Mouse (Mus musculus) MEL (cell line): ENCODE results near the gene Gnai3. TPM values are rescaled to one million over a fixed set of nuclear protein-coding genes. Genes with fewer than 3 reads are reported as not detected.

Experiments
- DNase-seq: peaks from one replicate; pipeline ENCODE4 v3.0.0; 2011; ENCODE audit warnings: low read depth, low spot score
- H3K27ac ChIP-seq: 2 replicates; pipeline ENCODE4 v1.5.1; 2012; ENCODE audit warnings: low read depth, mild to moderate bottlenecking, control low read depth, low read length, moderate library complexity; ENCODE audit not compliant: control insufficient read depth
- H3K27me3 ChIP-seq, 2 experiments: fragments of 150-350 bp in 1 of 2; sonication (generic) in 1 of 2; 2 replicates each; pipeline ENCODE4 v1.6.1; 2012; ENCODE audit warnings: low read length in 2 of 2, mild to moderate bottlenecking in 2 of 2, improper control_type of control experiment in 1 of 2, moderate library complexity in 1 of 2; ENCODE audit not compliant: insufficient read depth in 2 of 2, control insufficient read depth in 1 of 2
- H3K36me3 ChIP-seq, 2 experiments: 2 replicates each; pipeline ENCODE4 v1.6.1; 2012 to 2014; ENCODE audit warnings: low read length in 2 of 2, improper control_type of control experiment in 1 of 2, inconsistent platforms in 1 of 2, mild to moderate bottlenecking in 1 of 2; ENCODE audit not compliant: insufficient read depth in 2 of 2, control insufficient read depth in 1 of 2
- H3K4me1 ChIP-seq, 2 experiments: fragments of 150-350 bp in 1 of 2; sonication (generic) in 1 of 2; 2 replicates each; pipeline ENCODE4 v1.6.1; 2012; ENCODE audit warnings: low read length in 2 of 2, improper control_type of control experiment in 1 of 2, mild to moderate bottlenecking in 1 of 2; ENCODE audit not compliant: insufficient read depth in 2 of 2, control insufficient read depth in 1 of 2
- H3K4me3 ChIP-seq, 2 experiments: fragments of 150-350 bp in 1 of 2; sonication (generic) in 1 of 2; 2 replicates each; pipeline ENCODE4 v1.5.1; 2012; ENCODE audit warnings: low read depth in 2 of 2, low read length in 2 of 2, mild to moderate bottlenecking in 2 of 2, moderate library complexity in 2 of 2, control low read depth in 1 of 2, improper control_type of control experiment in 1 of 2; ENCODE audit not compliant: control insufficient read depth in 1 of 2, insufficient read depth in 1 of 2
- H3K79me2 ChIP-seq: 2 replicates; pipeline ENCODE4 v1.6.1; 2012; ENCODE audit warnings: mild to moderate bottlenecking, low read length, moderate library complexity; ENCODE audit not compliant: control insufficient read depth, poor library complexity, insufficient read depth
- H3K9ac ChIP-seq: 2 replicates; pipeline ENCODE4 v1.6.1; 2012; ENCODE audit warnings: low read depth, mild to moderate bottlenecking, control low read depth, low read length, moderate library complexity; ENCODE audit not compliant: control insufficient read depth, poor library complexity, severe bottlenecking
- H3K9me3 ChIP-seq: fragments of 150-350 bp; sonication (generic); replicated peaks from 2 replicates; pipeline ENCODE4 v1.6.1; 2012; ENCODE audit warnings: mild to moderate bottlenecking, low read length, improper control_type of control experiment, moderate library complexity; ENCODE audit not compliant: insufficient read depth
- CHD1 ChIP-seq: IDR thresholded peaks from 2 replicates; pipeline ENCODE4 v1.6.1; 2012; ENCODE audit warnings: low read depth, mild to moderate bottlenecking, inconsistent platforms, low read length, improper control_type of control experiment
- CTCF ChIP-seq, 3 experiments: IDR thresholded peaks in 2 of 3; conservative IDR thresholded peaks in 1 of 3; 2 replicates each; pipeline ENCODE4 v1.5.1; 2011 to 2012; ENCODE audit warnings: low read length in 3 of 3, low read depth in 2 of 3, mild to moderate bottlenecking in 2 of 3, improper control_type of control experiment in 1 of 3, inconsistent platforms in 1 of 3, mixed read lengths in 1 of 3, moderate library complexity in 1 of 3; ENCODE audit not compliant: control insufficient read depth in 1 of 3, insufficient read depth in 1 of 3, poor library complexity in 1 of 3, severe bottlenecking in 1 of 3
- E2F4 ChIP-seq: IDR thresholded peaks from 2 replicates; pipeline ENCODE4 v1.6.1; 2011; ENCODE audit warnings: low read depth, low read length, improper control_type of control experiment, borderline replicate concordance
- EP300 ChIP-seq, 2 experiments: IDR thresholded peaks; 2 replicates each; pipeline ENCODE4 v1.6.1; 2011; ENCODE audit warnings: improper control_type of control experiment in 2 of 2, low read length in 2 of 2, low read depth in 1 of 2, mild to moderate bottlenecking in 1 of 2
- ETS1 ChIP-seq: IDR thresholded peaks from 2 replicates; pipeline ENCODE4 v1.6.1; 2012; ENCODE audit warnings: low read depth, mild to moderate bottlenecking, inconsistent platforms, low read length, improper control_type of control experiment, moderate library complexity
- GATA1 ChIP-seq: IDR thresholded peaks from 2 replicates; pipeline ENCODE4 v1.6.1; 2011; ENCODE audit warnings: low read depth, low read length, improper control_type of control experiment
- JUND ChIP-seq: IDR thresholded peaks from 2 replicates; pipeline ENCODE4 v1.6.1; 2011; ENCODE audit warnings: low read depth, mild to moderate bottlenecking, improper control_type of control experiment, low read length
- KAT2A ChIP-seq: conservative IDR thresholded peaks from 2 replicates; pipeline ENCODE4 v1.6.1; 2012; ENCODE audit warnings: low read depth, low read length, improper control_type of control experiment, inconsistent platforms
- MAFK ChIP-seq: IDR thresholded peaks from 2 replicates; pipeline ENCODE4 v1.6.1; 2011; ENCODE audit warnings: low read depth, mild to moderate bottlenecking, low read length, improper control_type of control experiment, borderline replicate concordance
- MAX ChIP-seq: IDR thresholded peaks from 2 replicates; pipeline ENCODE4 v1.6.1; 2011; ENCODE audit warnings: low read length, improper control_type of control experiment
- MEF2A ChIP-seq: IDR thresholded peaks from 2 replicates; pipeline ENCODE4 v1.6.1; 2014; ENCODE audit warnings: low read depth, mild to moderate bottlenecking, inconsistent platforms, low read length, improper control_type of control experiment; ENCODE audit not compliant: poor library complexity, insufficient replicate concordance, severe bottlenecking; ENCODE audit errors: extremely low read depth
- MXI1 ChIP-seq: IDR thresholded peaks from 2 replicates; pipeline ENCODE4 v1.6.1; 2011; ENCODE audit warnings: mild to moderate bottlenecking, low read depth, low read length, improper control_type of control experiment
- MYC ChIP-seq: IDR thresholded peaks from 2 replicates; pipeline ENCODE4 v1.6.1; 2011; ENCODE audit warnings: low read depth, mild to moderate bottlenecking, low read length, improper control_type of control experiment, moderate library complexity
- POLR2A ChIP-seq, 2 experiments: IDR thresholded peaks; 2 replicates each; pipeline ENCODE4 v1.6.1; 2011 to 2012; ENCODE audit warnings: low read length in 2 of 2, mild to moderate bottlenecking in 2 of 2, control low read depth in 1 of 2, improper control_type of control experiment in 1 of 2, low read depth in 1 of 2, moderate library complexity in 1 of 2; ENCODE audit not compliant: control insufficient read depth in 1 of 2, insufficient read depth in 1 of 2, poor library complexity in 1 of 2
- POLR2AphosphoS2 ChIP-seq: IDR thresholded peaks from 2 replicates; pipeline ENCODE4 v1.6.1; 2011; ENCODE audit warnings: low read length, improper control_type of control experiment
- POLR2AphosphoS5 ChIP-seq: IDR thresholded peaks from 2 replicates; pipeline ENCODE4 v1.6.1; 2012; ENCODE audit warnings: low read depth, borderline replicate concordance, mild to moderate bottlenecking, inconsistent platforms, low read length, moderate library complexity, mixed read lengths
- RAD21 ChIP-seq: IDR thresholded peaks from 2 replicates; pipeline ENCODE4 v1.6.1; 2011; ENCODE audit warnings: mild to moderate bottlenecking, low read depth, low read length, improper control_type of control experiment
- TBP ChIP-seq: IDR thresholded peaks from 2 replicates; pipeline ENCODE4 v1.8.0; 2011; ENCODE audit warnings: low read depth, low read length, improper control_type of control experiment
- TCF12 ChIP-seq: IDR thresholded peaks from 2 replicates; pipeline ENCODE4 v1.6.1; 2014; ENCODE audit warnings: low read depth, mild to moderate bottlenecking, inconsistent platforms, low read length, improper control_type of control experiment, moderate library complexity
- USF2 ChIP-seq, 2 experiments: IDR thresholded peaks; 2 replicates each; pipeline ENCODE4 v1.6.1; 2011 to 2012; ENCODE audit warnings: improper control_type of control experiment in 2 of 2, low read length in 2 of 2, borderline replicate concordance in 1 of 2, inconsistent platforms in 1 of 2, low read depth in 1 of 2, mild to moderate bottlenecking in 1 of 2; ENCODE audit not compliant: insufficient read depth in 1 of 2
- ZNF384 ChIP-seq: IDR thresholded peaks from 2 replicates; pipeline ENCODE4 v1.6.1; 2012; ENCODE audit warnings: low read depth, mild to moderate bottlenecking, inconsistent platforms, low read length, improper control_type of control experiment
- polyA plus RNA-seq, 2 experiments: library from polyadenylated mRNA; stranded (reverse) in 1 of 2; unstranded in 1 of 2; fragments of >175 nt in 1 of 2; fragments of >200 nt in 1 of 2; gene quantifications; 2 replicates each; pipeline versions ENCODE4 v1.2.1 to v1.2.4; 2012; ENCODE audit warnings: low replicate concordance in 2 of 2, low read depth in 1 of 2; ENCODE audit not compliant: insufficient read length in 2 of 2, insufficient read depth in 1 of 2, missing spikeins in 1 of 2
- total RNA-seq: library from RNA; depleted of rRNA; stranded (reverse); fragments of 300-350 nt; gene quantifications from 2 replicates; pipeline ENCODE4 v1.2.3, GENCODE M21; 2012

The Gnai3 gene
- total and polyA plus RNA-seq, 3 experiments: 74.2 to 96.4 (median 92.1) TPM

DNA sequence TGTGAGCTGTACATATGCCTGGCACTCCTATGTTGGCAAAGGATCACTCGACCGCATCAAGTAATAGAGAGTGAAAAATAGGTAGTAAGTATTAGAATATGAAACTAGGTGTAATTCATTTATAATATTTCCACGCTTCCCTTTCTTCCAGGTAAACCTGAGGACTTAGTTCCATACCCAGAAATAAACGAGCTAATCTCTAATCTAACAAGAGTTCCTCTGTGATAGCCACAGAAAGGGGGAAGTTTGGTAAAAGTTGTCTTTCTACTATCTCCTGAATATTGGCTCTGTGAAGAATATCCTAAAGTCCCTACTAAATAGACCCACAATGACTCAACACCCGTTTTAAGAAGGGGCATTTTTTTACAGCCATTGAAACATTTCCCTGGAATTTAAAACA is 725 bp upstream of the Gnai3 start (continued):
- TF ChIP-seq TCF12 (peak; percentile 39; the same call in 1 of the 2 replicates), CHD1 (no peak; the same call in 1 of the 2 replicates), POLR2AphosphoS5 (no peak), ETS1 (peak; percentile 76), MEF2A (no peak), E2F4 (no peak), MXI1 (no peak), ZNF384 (no peak), POLR2A (IDR thresholded peaks at IDR 0.05; ENCODE audit: control insufficient read depth in 1 of 2, insufficient read depth in 1 of 2, low read depth in 1 of 2, low read length in 2 of 2, poor library complexity in 1 of 2) (no peak), POLR2AphosphoS2 (no peak), MYC (no peak)

DNA sequence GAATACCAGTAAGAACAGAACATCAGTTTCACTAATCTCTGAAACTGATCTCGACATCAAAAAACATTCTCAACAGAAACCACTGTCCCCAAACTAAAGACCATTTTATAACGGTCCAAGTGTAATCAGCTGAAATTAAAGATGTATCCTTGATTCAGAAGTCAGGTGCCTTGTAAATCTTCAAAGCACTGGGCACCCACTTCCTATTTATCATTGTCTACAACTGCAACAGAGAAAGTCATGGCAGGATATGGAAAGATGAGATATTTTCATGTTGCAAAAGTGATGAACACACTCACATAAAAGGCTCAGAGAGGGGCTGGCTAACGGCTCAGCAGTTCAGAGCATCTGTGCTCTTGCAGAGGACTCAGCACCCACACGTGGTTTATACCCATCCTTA is 5.2 kb downstream of the Gnai3 start:
- TF ChIP-seq USF2 (IDR thresholded peaks at IDR 0.05; ENCODE audit: borderline replicate concordance in 1 of 2, insufficient read depth in 1 of 2, low read depth in 1 of 2, low read length in 2 of 2) (no peak), RAD21 (no peak)
- TF ChIP-seq, all 39 proteins: peak for 0
- no peak for DNase-seq
- Histone ChIP-seq H3K79me2 (peaks cover 62% of the 10 kb centered on the region), H3K36me3 (peaks cover 14 to 39% of the 10 kb centered on the region in 2 experiments), H3K4me3 (no peak overlapping the region), H3K9ac (no peak overlapping the region), H3K27me3 (no peaks in the 10 kb centered on the region), H3K9me3 (no peaks in the 10 kb centered on the region), H3K27ac (no peak overlapping the region), H3K4me1 (peaks cover 3 to 11% of the 10 kb centered on the region in 2 experiments)

DNA sequence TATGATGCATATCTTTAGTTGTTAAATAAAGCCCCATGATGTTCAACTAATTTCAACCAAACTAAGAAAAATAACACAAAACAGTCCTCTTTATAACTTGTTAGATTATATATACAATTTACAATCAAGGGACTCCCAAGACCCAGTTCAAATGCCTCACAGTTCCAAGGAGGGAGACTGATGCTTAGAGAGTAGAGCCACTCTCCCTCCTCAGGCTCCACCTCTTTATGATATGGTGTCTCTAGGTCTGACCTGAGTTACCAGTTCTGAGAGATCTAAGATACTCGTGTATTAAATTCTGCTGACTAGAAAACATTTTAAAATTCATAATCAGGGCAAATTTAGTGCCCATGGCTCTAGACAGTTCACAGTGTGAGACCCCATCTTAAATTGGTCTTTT is 6.8 kb downstream of the Gnai3 start:
- Histone ChIP-seq H3K27ac (no peak overlapping the region), H3K4me3 (no peak overlapping the region), H3K79me2 (peaks cover 59% of the 10 kb centered on the region), H3K27me3 (no peaks in the 10 kb centered on the region), H3K9me3 (no peaks in the 10 kb centered on the region), H3K36me3 (peaks cover 14 to 32% of the 10 kb centered on the region in 2 experiments), H3K9ac (no peak overlapping the region), H3K4me1 (peaks cover 5 to 10% of the 10 kb centered on the region in 2 experiments)
- TF ChIP-seq JUND (no peak), ETS1 (no peak), MAX (no peak), KAT2A (no peak), GATA1 (no peak), EP300 (IDR thresholded peaks at IDR 0.05; ENCODE audit: low read depth in 1 of 2, low read length in 2 of 2) (no peak), USF2 (IDR thresholded peaks at IDR 0.05; ENCODE audit: borderline replicate concordance in 1 of 2, insufficient read depth in 1 of 2, low read depth in 1 of 2, low read length in 2 of 2) (no peak), CTCF (IDR thresholded peaks at IDR 0.05 in 2 of 3, conservative IDR thresholded peaks at IDR 0.05 in 1 of 3; ENCODE audit: control insufficient read depth in 1 of 3, insufficient read depth in 1 of 3, low read depth in 2 of 3, low read length in 3 of 3, poor library complexity in 1 of 3, severe bottlenecking in 1 of 3) (no peak), TCF12 (no peak), TBP (no peak), MYC (no peak), MAFK (no peak)
- no peak for DNase-seq
